Mouse (Mus musculus): ENCODE measurements around the gene Ccdc171. TPM values are rescaled to one million over a fixed set of nuclear protein-coding genes. Genes with fewer than 3 reads are reported as not detected.

Gene Ccdc171
- polyA plus RNA-seq, 1 experiment from 2014 or later, result 2.0 TPM

DNA sequence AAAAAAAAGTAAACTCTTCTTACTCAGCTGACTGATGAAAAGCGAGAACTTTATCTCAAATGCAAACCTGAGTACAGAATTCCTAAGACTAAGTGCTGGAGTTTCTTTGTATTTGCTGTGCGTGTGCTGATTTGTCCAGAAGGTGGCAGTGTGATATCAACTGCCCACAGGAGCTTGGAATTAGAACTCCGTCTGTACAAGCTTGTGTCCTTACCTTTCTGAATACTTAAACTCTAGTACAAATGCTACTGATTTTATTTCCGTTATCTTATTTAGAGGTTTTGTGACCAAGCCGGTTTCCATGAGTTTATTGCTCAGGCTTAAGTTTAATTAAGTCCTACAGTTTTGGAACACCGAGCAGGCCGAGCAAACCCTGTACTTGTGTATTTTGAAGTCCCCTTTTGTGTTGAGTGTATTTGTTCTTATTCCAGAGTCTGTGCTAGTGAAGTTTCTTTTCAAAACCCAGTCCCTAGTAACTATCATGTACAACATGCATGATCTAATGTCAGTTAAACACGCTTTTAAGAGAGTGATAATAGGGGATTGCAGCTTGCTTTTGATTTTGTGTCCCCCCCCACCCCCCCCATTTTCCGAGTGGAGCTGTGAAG, 269.1 kb downstream of the Ccdc171 start:
- no peak overlapping the region for H3K4me2 ChIP-seq (replicated peaks; ENCODE audit: low read depth, low read length)
- no peak overlapping the region for H3K9ac ChIP-seq (replicated peaks; ENCODE audit: low read depth)
- TF ChIP-seq EP300 (IDR thresholded peaks at IDR 0.05) (no peak), CTCF (IDR thresholded peaks at IDR 0.05) (peak; percentile 82)
- DNase-seq (ENCODE audit: low spot score) (peak; percentile 75), ATAC-seq (no peak)
- H3K4me3 ChIP-seq (ENCODE audit: low read depth, low read length), result no peak overlapping the region
- H3K27me3 ChIP-seq (replicated peaks; ENCODE audit: insufficient read depth, low read length), result no peaks in the 10 kb centered on the region
- no peak overlapping the region for H3K27ac ChIP-seq (ENCODE audit: low read length)
- no peaks in the 10 kb centered on the region for H3K9me3 ChIP-seq (ENCODE audit: low read length)
- H3K4me1 ChIP-seq (ENCODE audit: insufficient read depth, low read depth, low read length), result no peaks in the 10 kb centered on the region
- no peaks in the 10 kb centered on the region for H3K36me3 ChIP-seq (ENCODE audit: insufficient read depth, low read length)
- 24% methylated on average over 9 of the region's 9 CpGs for WGBS

DNA sequence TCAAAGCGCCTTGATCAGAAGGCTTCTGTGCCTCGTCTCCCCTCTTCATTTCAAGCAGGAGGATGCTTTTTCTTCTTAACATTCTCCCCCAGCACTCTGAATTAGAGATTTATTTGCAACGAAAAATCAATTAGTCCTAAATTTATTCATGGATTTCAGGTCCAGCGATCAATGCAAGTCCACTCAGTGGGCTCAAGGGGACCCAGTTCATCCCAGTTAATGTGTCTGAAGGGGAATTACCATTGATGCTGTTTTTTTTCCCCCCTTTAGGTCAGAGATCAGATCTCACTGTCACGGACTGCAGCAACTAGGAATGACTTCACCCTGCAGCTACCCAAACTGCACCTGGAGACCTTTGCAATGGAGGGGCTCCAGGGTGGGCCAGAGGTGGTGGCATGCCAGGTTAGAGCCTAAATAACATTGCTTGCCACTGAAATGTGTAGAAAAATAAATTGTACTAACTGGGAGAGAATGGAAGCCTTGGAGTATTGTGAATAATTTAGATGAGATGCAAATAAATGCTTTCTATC, 269.6 kb downstream of the Ccdc171 start:
- no peak for TF ChIP-seq EP300 (IDR thresholded peaks at IDR 0.05)
- no peak for TF ChIP-seq CTCF (IDR thresholded peaks at IDR 0.05)
- no peaks in the 10 kb centered on the region for H3K27me3 ChIP-seq (replicated peaks; ENCODE audit: insufficient read depth, low read length)
- ATAC-seq, result no peak
- H3K4me1 ChIP-seq (ENCODE audit: insufficient read depth, low read depth, low read length), result no peaks in the 10 kb centered on the region
- no peak overlapping the region for H3K4me3 ChIP-seq (ENCODE audit: low read depth, low read length)
- no peak overlapping the region for H3K4me2 ChIP-seq (replicated peaks; ENCODE audit: low read depth, low read length)
- no peak overlapping the region for H3K27ac ChIP-seq (ENCODE audit: low read length)
- H3K36me3 ChIP-seq (ENCODE audit: insufficient read depth, low read length), result no peaks in the 10 kb centered on the region
- 69% methylated on average over 5 of the region's 5 CpGs for WGBS
- no peak overlapping the region for H3K9ac ChIP-seq (replicated peaks; ENCODE audit: low read depth)
- H3K9me3 ChIP-seq (ENCODE audit: low read length), result no peaks in the 10 kb centered on the region
- no peak for DNase-seq (ENCODE audit: low spot score)

DNA sequence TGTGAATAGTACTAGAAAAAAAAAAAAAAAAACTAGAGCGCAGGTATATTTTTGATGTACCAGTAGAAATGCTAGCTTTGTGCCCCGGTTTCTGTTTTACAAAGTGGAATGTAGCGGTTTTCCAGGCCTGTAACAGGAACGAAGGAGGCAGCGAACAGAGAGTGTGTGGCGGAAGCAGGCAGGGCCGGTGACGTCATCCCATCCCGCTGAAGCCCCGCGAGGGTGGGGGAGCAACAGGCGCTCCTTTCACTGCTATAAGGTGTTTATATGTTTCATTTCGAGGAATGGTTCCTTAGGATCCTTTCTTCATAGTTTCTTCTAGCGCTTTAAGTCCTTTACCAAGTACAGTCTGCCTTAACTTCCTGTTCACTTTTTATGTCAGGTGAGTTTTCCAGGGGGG, 272.6 kb downstream of the Ccdc171 start:
- no peaks in the 10 kb centered on the region for H3K27me3 ChIP-seq (replicated peaks; ENCODE audit: insufficient read depth, low read length)
- H3K4me1 ChIP-seq (ENCODE audit: insufficient read depth, low read depth, low read length), result no peaks in the 10 kb centered on the region
- H3K9me3 ChIP-seq (ENCODE audit: low read length), result no peaks in the 10 kb centered on the region
- WGBS, result 76% methylated on average over 14 of the region's 14 CpGs
- no peak overlapping the region for H3K4me3 ChIP-seq (ENCODE audit: low read depth, low read length)
- H3K36me3 ChIP-seq (ENCODE audit: insufficient read depth, low read length), result no peaks in the 10 kb centered on the region
- no peak overlapping the region for H3K4me2 ChIP-seq (replicated peaks; ENCODE audit: low read depth, low read length)
- no peak overlapping the region for H3K27ac ChIP-seq (ENCODE audit: low read length)
- no peak for ATAC-seq
- no peak for TF ChIP-seq EP300 (IDR thresholded peaks at IDR 0.05)
- TF ChIP-seq CTCF (IDR thresholded peaks at IDR 0.05), result no peak
- H3K9ac ChIP-seq (replicated peaks; ENCODE audit: low read depth), result no peak overlapping the region
- DNase-seq (ENCODE audit: low spot score), result no peak

- Histone ChIP-seq H3K4me1 (ENCODE audit: insufficient read depth, low read depth, low read length) (no peaks in the 10 kb centered on the region), H3K9me3 (ENCODE audit: low read length) (no peaks in the 10 kb centered on the region), H3K4me3 (ENCODE audit: low read depth, low read length) (no peak overlapping the region), H3K27me3 (replicated peaks; ENCODE audit: insufficient read depth, low read length) (no peaks in the 10 kb centered on the region), H3K4me2 (replicated peaks; ENCODE audit: low read depth, low read length) (no peak overlapping the region), H3K27ac (ENCODE audit: low read length) (no peak overlapping the region), H3K9ac (replicated peaks; ENCODE audit: low read depth) (no peak overlapping the region), H3K36me3 (ENCODE audit: insufficient read depth, low read length) (no peaks in the 10 kb centered on the region)
- DNase-seq (ENCODE audit: low spot score), result peak; percentile 23
- whole genome bisulfite sequencing, result 39% methylated on average over 21 of the region's 21 CpGs
- no peak for TF ChIP-seq EP300 (IDR thresholded peaks at IDR 0.05)
- no peak for TF ChIP-seq CTCF (IDR thresholded peaks at IDR 0.05)
- ATAC-seq, result no peak
Observed at GRCm38 (mm10) chr4:83798674-83799430, 273.5 kb downstream of the Ccdc171 start.

GRCm38 (mm10) chr4:83800402-83800801, 275.1 kb downstream of the Ccdc171 start:
- ATAC-seq (no peak), DNase-seq (ENCODE audit: low spot score) (no peak)
- WGBS, result 58% methylated on average over 3 of the region's 3 CpGs
- Histone ChIP-seq H3K4me2 (replicated peaks; ENCODE audit: low read depth, low read length) (no peak overlapping the region), H3K4me3 (ENCODE audit: low read depth, low read length) (no peak overlapping the region), H3K9ac (replicated peaks; ENCODE audit: low read depth) (no peak overlapping the region), H3K4me1 (ENCODE audit: insufficient read depth, low read depth, low read length) (no peaks in the 10 kb centered on the region), H3K27me3 (replicated peaks; ENCODE audit: insufficient read depth, low read length) (no peaks in the 10 kb centered on the region), H3K9me3 (ENCODE audit: low read length) (no peaks in the 10 kb centered on the region; the same call in 1 of the 2 replicates), H3K27ac (ENCODE audit: low read length) (no peak overlapping the region), H3K36me3 (ENCODE audit: insufficient read depth, low read length) (no peaks in the 10 kb centered on the region)
- TF ChIP-seq EP300 (IDR thresholded peaks at IDR 0.05) (no peak), CTCF (IDR thresholded peaks at IDR 0.05) (no peak)

- Histone ChIP-seq H3K9me3 (ENCODE audit: low read length) (no peaks in the 10 kb centered on the region), H3K27ac (ENCODE audit: low read length) (no peak overlapping the region), H3K9ac (replicated peaks; ENCODE audit: low read depth) (no peak overlapping the region), H3K4me2 (replicated peaks; ENCODE audit: low read depth, low read length) (no peak overlapping the region), H3K4me1 (ENCODE audit: insufficient read depth, low read depth, low read length) (no peaks in the 10 kb centered on the region), H3K27me3 (replicated peaks; ENCODE audit: insufficient read depth, low read length) (no peaks in the 10 kb centered on the region), H3K4me3 (ENCODE audit: low read depth, low read length) (no peak overlapping the region), H3K36me3 (ENCODE audit: insufficient read depth, low read length) (no peaks in the 10 kb centered on the region)
- ATAC-seq (no peak), DNase-seq (ENCODE audit: low spot score) (no peak)
- 85% methylated on average over 4 of the region's 4 CpGs for WGBS
- TF ChIP-seq EP300 (IDR thresholded peaks at IDR 0.05) (no peak), CTCF (IDR thresholded peaks at IDR 0.05) (no peak)
Observed at GRCm38 (mm10) chr4:83816925-83817324, 291.6 kb downstream of the Ccdc171 start.

Measured in lung, postnatal 0 days (tissue).